Mouse (Mus musculus): ENCODE results near the gene Dhdh.
"Not testable (repeated sequence)": the region's sequence is repeated elsewhere in the genome, so short reads cannot be mapped to it uniquely, and the experiment has no call there.

Dhdh gene

DNA sequence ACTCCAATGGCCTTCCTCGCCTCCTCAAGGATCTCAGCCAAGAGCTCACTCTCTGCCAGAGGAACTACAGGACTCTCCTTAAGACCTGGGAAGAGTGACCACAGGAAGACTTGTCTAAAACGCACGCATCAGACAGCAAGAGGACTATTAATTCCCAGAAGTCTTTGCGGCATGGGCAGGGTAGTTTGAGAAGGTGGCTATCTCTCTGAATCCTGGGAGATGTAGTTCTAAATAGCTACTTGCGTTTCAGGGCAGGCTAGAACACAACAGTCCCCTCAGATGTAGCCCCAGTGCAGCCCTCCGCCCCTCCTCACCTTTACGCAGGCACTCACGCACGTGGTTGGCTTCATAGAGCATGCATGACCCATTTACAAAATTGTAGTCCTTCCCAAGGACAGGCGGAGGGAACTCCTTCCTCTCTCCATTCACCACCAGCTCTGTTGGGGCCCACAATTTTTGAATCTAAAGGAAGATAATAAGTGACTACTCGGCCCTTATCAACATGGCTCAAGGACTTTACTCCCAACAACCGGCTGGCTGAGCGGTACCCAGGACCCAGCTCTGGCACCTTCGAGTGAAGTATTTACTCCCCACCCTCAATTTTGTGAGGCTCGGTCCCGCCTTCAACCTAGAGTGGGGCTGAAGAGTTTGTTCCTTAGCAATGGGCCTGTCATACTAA, 13.2 kb downstream of the Dhdh start:
- DNase-seq (ENCODE audit: low read depth): peak; percentile 88

DNA sequence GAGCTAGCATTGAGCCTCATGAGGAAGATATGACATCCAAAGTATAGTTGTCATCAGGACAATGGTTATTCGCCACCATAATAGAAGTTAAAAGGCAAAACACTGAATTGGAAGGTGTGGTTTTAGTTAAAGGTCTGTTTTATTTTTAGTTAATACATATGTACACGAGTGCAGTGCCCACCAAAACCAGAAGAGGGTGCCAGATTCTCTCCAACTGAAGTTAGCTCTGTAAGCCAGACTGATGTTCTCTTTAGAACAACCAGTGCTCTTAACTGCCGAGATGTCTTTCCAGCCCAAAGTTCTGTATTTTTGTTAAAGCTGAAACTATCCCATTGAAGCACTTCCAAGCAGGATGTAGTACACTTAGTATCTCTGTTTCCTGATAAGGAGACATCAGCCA, 17.7 kb downstream of the Dhdh start:
- peak; percentile 85 for DNase-seq (ENCODE audit: low read depth)

DNA sequence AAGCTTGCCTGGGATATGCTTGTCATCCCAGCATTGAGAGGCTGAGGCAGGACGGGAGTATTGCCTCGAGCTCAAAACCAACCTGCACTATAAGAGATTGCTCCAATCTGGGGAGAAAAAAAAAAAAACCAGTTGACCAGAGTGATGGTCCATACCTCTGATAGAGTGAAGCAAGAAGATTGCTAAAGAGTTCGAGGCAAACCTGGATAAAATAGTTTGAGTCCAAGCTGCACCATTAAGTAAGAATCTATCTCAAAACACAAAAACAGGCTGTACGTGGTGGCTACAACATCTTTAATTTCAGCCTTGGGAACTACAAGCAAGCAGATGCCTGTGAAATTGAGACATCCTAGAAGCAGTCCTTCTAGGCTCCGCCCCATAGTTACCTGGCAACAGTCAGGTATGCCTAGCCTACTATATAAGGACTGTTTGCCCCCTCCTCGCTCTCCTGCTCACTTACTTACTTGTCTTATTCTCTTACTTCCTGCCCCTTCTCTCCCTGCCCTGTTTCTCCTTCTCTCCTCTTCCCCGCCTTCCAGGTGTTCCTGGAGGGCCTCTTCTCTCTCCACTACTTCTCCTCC, 21.4 kb downstream of the Dhdh start:
- no peak for DNase-seq (ENCODE audit: low read depth)

DNA sequence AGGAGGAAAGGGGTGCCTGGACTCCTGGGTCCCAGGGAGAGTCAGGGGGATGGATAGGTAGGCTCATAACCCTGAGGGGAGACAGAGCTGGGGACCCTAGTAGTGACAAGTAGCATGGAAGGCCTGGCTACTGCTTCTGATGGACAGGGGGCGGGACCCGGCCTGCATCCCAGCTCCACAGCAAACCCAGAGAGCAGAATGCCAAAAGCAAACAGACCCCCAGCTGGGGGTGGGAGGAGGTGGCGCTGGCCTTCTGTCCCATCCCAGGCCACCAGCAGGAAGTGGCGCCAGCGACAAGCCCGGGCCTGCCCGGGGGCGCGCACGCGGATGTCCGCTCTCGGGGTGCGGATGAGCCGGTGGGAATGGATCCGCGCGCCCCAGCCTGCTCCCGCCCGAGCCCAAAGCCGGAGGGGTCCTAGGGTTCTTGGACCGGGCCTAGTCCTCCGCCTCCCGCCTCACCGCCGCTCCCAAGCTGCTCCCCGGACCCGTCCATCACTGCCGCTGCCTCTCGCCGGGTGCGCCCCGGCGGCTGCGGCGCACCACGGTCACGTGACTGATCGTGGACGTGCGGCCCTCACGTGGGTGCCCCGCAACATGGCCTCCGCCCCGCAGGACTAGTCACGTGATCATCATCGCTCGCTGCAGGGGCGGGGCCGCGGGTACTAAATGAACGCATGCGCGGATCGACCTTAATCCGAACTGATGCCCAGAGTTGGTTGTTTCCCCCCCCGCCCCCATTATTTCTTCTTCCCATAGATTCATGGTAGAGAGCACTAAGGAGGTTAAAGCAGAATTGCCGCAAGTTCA, 22.1 kb downstream of the Dhdh start, which contains the start of gene Bax:
Bax (minus strand) TSS at position 616 of the 807 bp plus-strand sequence.
- DNase-seq (ENCODE audit: low read depth): peak; percentile 96

DNA sequence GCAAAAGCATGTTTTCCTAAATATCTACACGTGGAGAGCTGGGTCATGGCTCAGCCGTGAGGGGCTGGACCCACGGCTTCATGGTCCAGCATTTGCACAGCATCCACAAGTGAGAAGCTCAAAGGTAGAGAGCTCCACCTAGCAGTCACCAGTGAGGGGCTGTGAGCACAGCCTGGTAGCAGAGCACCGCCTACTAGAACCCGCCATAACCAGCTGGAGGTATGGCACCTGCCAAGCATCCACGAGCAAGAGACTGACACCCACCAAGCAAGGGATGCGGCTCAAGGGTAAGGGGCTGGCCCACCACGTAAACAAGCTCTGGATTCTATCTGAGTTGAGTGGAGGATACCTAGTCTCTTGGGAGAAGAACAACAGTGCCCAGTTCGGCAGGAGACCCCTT, 23.1 kb downstream of the Dhdh start:
- peak; percentile 69 for DNase-seq (ENCODE audit: low read depth)

DNA sequence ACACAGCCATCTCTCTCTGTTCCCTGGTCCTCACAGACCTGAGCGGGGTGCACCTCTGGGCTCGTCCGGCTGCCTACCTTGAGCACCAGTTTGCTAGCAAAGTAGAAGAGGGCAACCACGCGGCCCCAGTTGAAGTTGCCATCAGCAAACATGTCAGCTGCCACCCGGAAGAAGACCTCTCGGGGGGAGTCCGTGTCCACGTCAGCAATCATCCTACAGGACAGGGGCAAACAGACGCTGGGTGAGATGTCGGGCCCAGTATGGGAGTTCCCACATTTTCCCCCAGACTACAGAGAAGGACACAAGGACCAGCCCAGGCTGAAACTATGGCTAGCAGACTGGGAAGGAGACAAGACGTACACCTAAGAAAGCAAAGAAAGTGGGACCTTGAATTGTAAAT, 23.5 kb downstream of the Dhdh start:
- no peak for DNase-seq (ENCODE audit: low read depth)

DNA sequence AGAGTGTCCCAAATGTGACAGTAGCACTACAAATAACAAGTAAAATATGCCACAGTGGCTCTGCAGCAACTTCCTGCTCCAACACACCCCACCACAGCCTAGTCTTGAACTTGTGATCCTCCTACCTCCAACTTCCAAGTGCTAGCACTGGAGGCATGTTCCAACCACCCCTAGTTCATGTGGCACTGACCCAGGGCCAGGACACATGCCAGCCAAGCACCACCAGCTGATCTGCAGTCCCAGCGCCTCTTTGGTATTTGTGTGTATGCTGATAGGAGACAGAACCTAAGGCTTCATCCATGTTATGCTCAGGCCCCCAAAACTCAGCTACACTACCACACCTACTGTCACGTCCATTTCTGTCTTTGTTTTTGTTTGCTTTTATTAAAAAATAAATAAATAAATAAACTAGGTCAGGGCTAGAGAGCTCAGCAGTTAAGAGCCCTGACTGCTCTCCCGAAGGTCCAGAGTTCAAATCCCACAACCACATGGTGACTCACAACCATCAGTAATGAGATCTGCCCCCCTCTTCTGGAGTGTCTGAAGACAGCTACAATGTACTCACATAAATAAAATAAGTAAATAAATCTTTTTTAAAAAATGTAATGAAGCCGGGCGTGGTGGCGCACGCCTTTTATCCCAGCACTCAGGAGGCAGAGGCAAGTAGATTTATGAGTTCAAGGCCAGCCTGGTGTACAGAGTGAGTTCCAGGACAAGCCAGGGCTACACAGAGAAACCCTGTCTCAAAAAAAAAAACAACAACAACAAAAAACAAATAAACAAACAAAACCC, 24.4 kb downstream of the Dhdh start:
- DNase-seq (ENCODE audit: low read depth): no peak

DNA sequence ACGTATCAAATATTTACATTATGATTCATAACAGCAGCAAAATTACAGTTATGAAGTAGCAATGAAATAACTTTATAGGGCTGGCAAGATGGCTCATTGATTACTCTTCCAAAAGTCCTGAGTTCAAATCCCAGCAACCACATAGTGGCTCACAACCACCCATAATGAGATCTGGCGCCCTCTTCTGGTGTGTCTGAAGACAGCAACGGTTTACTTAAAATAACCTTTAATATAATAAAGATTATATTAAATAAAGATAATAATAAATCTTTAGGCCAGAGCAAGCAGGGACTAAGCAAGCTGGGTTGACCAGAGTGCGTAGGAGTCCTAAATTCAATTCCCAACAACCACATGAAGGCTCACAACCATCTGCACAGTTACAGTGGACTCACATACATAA, 25.7 kb downstream of the Dhdh start:
- DNase-seq (ENCODE audit: low read depth): not testable (repeated sequence)

DNA sequence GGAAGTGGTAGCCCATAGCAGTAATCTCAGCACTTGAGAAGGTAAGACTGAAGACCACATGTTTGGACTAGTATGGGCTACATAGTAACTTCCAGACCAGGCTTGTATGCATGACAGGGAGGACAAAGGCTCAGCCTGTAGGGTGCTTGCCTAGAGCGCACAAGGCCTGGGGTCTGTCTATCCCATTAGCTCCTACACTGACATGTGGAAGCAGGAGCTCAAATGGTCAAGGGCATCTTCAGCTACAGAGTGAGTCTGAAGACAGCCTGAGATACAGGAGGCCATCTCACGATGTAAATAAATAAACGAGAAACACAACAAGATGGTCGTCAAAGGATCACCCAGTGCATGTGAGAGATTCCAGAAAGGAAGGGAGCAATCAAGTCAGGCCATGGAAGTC, 26.3 kb downstream of the Dhdh start:
- no peak for DNase-seq (ENCODE audit: low read depth)

DNA sequence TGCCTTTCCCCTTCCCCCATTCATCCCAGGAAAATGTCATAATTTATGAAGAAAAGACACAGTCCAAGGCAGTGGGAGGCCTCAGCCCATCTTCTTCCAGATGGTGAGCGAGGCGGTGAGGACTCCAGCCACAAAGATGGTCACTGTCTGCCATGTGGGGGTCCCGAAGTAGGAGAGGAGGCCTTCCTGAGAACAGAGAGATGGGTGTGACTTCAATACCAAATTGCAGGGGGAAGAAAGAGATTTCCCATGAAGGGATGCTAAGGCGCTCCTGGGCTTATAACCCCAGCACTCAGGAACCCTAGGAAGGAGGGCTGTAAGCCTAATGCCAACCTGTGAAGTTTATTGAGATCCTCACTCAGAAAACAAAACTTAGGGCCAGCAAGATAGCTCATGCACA, 26.8 kb downstream of the Dhdh start:
- DNase-seq (ENCODE audit: low read depth): no peak

DNA sequence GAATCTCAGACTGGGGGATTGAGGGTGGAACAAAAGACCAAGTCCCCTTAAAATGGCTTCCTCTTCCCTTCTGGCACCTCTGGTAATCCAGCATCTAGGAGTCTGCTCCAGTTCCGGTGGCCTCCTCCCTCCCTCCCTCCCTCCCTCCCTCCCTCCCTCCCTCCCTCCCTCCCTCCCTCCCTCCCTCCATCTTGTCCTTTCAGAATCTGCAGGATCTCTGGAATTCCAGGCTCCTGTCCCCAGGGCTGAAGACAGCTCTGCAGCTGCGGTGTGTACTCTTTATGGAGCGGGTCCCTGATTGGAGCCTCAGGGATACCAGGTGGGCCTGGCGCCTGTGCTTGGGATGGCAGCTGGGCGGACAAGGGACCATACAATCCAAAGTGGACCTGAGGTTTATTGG, 27.3 kb downstream of the Dhdh start:
- DNase-seq (ENCODE audit: low read depth): no peak

DNA sequence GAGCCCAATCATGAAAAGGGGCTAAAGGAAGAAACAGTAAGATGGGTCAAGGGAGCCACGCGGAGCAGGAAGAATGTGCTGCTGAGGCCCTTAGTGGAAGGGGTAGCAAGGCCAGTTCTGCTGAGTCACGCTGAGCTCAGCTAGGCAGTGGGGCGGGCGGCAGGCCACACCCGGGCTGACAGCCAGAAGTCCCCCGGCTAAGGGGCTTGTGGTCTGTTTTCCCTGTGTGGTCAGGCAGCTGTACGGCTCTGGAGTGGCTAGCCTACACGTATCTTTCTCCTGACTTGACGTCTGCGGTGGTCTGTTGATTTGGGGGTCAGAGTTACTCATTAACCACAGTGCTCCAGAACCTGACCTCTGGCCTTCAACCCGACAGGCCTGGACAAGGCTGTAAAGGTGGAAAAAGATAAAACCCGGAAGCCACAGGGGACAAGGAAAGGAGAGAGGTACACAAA, 27.7 kb downstream of the Dhdh start:
- DNase-seq (ENCODE audit: low read depth): peak; percentile 99

DNA sequence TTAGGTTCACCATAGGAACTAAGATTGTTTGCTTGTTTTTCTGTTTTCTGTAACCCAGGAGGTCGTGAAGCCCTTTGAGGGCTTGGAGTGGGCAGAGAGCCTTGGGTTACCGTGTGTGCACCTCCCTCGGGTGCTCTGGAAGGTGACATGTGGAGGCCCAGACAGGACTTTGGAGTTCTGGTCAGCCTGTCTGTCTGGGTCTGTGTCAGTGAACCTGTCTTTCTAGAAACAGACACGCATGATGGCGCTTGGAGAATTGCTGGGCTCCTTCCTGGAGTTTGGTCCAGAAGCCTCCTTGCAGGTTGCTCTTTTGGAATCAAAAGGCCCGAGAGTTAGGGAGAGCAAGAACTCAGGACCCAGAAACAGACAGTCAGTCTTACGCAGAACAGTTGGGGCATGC, 28.2 kb downstream of the Dhdh start:
- no peak for DNase-seq (ENCODE audit: low read depth)

DNA sequence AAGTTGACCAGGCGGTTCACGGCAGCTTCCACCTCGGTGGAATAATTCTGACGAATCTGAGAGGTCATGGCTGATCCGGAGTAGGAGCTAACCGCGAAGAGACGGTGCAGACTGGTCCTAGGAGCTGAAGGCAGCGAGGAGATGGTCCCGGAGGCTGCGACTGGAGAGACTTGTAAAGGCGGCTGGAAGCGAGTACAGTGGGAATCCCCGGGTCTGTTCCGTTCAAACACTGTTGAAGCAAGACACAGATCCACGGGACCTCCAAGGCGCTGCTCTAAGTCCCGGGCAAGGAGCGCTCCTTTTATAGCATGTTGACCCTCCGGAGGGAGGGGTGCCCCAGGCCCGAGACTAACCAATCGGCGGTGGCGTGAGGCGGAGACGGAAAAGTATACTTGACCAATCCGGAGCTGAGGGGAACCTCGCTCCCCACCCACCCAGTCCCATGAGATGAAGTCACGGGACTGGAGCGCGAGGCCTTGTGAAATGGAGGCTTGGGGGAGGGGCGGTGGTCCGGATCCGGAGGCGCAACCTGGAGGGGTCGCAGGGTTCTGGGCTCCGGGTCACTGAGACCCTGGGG, 29.0 kb downstream of the Dhdh start, which contains the start of gene Ftl1:
Ftl1 (minus strand) TSS at position 321 of the 577 bp plus-strand sequence.
- peak; percentile 99 for DNase-seq (ENCODE audit: low read depth)

DNA sequence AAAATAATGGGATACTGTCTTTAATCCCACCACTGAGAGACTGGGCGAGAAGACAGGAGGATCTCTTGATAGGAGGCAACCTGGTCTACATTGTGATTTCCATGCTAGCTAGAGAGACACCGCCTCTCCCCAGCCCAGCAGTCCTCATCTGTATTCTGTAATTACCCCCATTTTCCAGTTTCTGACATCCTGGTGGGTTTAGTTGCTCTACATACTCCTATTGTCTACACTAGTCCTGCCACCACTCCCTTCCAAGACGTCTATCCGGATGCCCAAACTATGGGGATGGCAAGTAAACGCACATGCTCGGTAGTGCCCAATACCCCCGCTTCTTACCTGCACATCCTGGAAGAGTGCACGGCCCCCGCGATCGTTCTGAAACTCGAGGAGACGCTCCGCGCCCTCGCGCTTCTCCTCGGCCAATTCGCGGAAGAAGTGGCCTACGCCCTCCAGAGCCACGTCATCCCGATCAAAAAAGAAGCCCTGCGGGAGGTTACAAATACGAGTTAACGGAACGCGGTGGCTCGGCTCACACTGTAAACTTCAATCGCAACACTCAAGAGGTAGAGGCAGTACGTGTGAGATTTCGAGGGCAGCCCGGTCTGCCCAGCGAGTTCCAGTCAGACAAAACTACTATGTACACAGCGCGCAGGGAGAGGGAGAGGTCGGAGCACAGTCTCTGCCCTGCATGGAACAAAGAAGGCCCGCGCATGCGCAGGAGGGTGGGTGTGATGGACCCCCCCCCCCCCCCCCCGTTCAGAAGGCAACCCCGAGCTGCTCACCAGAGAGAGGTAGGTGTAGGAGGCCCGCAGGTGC, 29.6 kb downstream of the Dhdh start:
- peak; percentile 83 for DNase-seq (ENCODE audit: low read depth)

DNA sequence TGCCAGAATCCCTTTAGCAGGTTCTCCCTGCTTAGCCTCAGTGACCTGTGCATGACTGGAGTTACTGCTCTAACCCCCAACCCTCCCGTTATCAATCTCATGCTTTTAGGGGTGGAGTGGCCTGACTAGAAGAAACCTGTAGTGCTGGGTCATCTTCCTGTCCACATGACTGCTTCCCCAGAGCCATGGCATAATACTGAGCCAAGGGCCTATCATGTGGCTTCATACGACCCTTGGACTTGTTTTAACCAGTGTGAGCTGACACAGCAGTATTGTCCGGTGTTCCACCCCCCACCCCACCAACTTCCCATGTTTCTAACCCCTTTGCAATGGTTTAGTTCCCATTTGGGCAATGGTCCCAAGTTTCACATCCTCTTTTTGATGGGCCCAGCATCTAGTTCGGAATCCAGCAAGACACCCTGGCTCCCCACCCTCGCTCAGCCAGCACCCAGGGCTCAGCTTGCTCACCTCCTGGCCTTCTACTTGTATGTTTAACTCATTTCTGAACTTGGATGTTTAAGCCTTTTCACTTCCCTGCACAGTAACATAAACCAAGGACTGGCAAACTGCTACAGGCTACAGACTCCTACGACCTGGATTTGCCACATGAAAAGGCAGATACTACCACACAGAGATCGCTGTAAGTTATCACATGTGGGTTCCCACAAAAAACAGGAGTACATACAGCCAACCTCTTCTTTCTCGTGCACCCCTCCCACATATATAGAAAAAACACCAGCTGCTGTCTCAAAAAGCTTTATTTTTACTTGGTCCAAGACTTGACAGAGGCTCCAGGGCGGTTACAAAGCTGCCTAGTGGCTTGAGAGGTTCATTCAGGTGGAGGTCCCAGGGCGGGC, 31.2 kb downstream of the Dhdh start:
- DNase-seq (ENCODE audit: low read depth): peak; percentile 89

DNA sequence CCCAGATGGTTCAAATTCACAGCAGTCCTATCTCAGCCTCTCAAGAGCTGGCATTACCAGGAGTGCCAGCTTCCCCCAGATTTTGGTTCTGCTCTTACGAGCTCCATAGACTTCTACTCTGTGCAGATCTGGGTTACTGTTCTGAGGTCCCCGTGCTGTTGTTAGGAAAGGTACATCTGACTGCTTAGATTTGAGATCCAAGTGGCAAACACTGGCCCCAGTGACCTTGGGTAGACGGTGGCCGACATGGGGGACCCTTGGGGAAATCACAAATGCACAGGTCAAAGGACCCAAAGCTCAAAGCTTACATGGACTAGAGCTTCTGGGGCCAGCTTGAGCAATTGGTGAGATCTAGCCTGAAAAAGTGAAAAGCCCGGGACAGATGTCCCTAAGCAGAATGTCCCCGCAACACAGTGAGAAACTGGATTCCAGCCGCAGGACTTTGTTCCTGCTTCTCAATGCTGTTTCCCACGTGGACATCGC, 31.8 kb downstream of the Dhdh start:
- no peak for DNase-seq (ENCODE audit: low read depth)

DNA sequence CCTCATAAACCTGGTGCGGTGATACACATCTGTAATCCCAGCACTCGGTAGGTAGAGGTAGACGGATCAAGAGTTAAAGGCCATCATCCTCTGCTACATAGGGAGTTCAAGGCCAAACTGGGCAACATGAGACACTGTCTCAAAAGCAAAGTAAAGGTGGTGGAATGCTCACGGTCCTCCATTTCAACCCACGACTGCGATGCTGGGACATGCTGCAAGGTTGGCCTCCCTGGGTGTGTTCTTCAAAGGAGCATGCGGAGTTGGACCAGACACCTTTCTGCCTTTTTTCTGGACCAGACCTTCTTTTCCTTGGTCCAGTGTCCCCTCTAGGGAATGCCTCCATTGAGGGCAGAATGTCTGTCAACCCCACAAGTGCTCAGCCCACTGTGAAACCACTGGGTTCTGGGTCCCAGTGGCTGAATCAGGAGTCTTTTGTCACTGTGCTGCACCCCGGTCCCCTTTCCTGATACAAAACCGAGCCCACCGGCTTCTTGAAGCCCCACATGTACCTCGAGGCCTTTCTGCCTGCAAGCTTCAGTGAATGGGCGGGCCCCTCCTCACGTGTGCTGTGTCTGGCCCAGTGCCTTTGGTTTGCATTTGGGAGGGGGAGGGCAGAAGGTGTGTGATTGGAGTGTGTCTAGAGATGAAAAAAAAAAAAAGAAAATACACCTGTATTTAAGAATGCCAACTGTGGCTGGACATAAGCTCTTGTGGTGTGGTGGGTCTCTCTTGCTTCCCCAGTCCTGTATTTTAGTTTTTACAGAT, 32.5 kb downstream of the Dhdh start:
- no peak for DNase-seq (ENCODE audit: low read depth)

DNA sequence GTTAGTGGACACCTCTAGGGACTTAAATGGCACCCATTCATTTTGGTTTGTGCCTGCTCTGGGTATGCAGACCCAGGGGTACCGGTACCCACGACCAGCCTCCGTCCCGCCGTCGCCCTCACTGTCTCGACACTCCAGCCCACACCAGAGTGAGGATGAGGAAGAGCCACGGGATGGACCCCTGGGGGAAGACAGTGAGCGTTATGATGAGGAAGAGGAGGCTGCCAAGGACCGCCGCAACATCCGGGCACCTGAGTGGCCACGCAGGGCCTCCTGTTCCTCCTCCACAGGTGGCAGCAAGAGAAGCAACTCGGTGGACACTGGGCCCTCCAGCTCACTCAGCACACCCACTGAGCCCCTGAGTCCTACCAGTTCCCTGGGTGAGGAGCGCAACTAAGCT, 33.6 kb downstream of the Dhdh start:
- DNase-seq (ENCODE audit: low read depth): no peak
